Comparison of ENCODE assay signal across 9 mouse cellular contexts in the genomic region with DNA sequence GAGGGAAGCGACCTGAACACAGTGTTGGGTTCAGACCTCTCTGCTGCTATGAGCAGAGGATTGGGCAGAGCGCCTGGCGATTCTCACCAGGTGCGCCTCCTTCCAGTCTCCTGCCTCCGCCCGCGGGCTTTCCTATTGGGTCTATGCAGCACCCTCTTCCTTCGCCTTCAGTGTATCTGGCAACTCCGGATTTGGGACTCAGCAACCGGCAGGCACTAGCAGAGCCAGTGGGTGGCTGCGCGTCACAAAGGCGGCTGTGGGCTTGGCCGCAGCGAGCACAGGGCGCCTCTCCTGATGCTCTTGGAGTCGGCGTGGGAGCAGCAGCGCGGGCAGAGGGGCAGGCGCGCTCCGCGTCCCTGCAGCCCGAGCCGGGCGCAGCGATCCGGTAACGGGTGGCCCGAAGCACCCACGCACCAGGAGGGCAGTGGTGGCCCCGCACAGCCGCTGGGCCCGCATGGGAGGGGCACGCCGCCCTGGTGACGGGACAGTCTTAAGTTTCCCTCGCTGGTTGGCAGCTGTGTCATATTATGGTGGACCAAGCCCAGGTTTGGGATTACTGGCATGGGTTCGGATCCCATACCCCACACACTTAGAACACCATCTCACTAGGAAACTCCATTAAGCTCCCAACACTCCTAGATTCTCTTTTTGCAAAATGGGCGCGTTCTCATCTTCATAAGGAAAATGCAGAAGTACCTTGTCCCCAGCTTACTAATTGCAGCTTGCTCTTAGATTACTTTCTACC. TPM values are rescaled to one million over a fixed set of nuclear protein-coding genes. Genes with fewer than 3 reads are reported as not detected.
DNase-seq lines count a peak whose midpoint lies in the region; ATAC-seq and TF ChIP-seq lines count a peak whose summit lies in the region.
"Had no signal": no experiment of that assay in that cellular context is flagged by ENCODE, and none has a peak within 500 bp of the region (broad histone marks: within the 10 kb centered on the region; RNA-seq: fewer than 3 reads in every experiment).

A gene (plus strand): TSS at position 294 of the 745 bp plus-strand sequence.

- peak within 1 kb of the TSS; percentile 37 for H3K4me2 ChIP-seq in neural tube, embryonic 11.5 days (ENCODE audit: low read depth)

- WGBS in neural tube, embryonic 11.5 days = 10% methylated on average over 42 of the region's 42 CpGs

- no peak for TF ChIP-seq CTCF in gastrocnemius, adult 2 months (IDR thresholded peaks at IDR 0.05)

- H3K4me3 ChIP-seq in gastrocnemius, adult 2 months = peak within 1 kb of the TSS; percentile 51
- H3K4me3 ChIP-seq in neural tube, embryonic 11.5 days (ENCODE audit: low read depth, low read length) = peak within 1 kb of the TSS; percentile 18; the same call in 1 of the 2 replicates

- H3K27me3 ChIP-seq in neural tube, embryonic 11.5 days (ENCODE audit: control insufficient read depth, insufficient read depth, low read length) = peaks cover 22% of the 10 kb centered on the region

- peak within 1 kb of the TSS; percentile 40; the same call in 1 of the 2 replicates for H3K9ac ChIP-seq in neural tube, embryonic 11.5 days (ENCODE audit: low read length)

- no peaks in the 10 kb centered on the region for H3K9me3 ChIP-seq in neural tube, embryonic 11.5 days (ENCODE audit: control insufficient read depth, low read length)

- no peak for ATAC-seq in neural tube, embryonic 11.5 days (ENCODE audit: insufficient read depth, low FRiP score, low TSS enrichment)
- ATAC-seq in inflammation-experienced regulatory T-cells, adult 6 months = no peak

- DNase-seq in gastrocnemius, adult 2 months = no peak
- DNase-seq in gastrocnemius, postnatal 4 days (ENCODE audit: low spot score in 2 of 2) = no peak
- peak; percentile 12 for DNase-seq in neural tube, embryonic 11.5 days (ENCODE audit: low spot score)
- DNase-seq in neural tube, embryonic 10.5 days (ENCODE audit: extremely low spot score, low spot score) = no peak
- DNase-seq in left cerebral cortex, postnatal 14 days (ENCODE audit: low spot score in 2 of 2) = peak; percentile 46 to 51
- DNase-seq in right cerebral cortex, postnatal 10 days (ENCODE audit: low spot score in 2 of 2) = peak; percentile 40 to 43
- DNase-seq in ovary, adult 18-20 months (ENCODE audit: low spot score) = no peak

- no peaks in the 10 kb centered on the region for H3K36me3 ChIP-seq in neural tube, embryonic 11.5 days (ENCODE audit: control insufficient read depth, insufficient read depth, low read length)

- intact Hi-C loops in gastrocnemius, adult 2 months (cut with DNase I) = no loop called here
- intact Hi-C loops in left cerebral cortex, postnatal 14 days (cut with DNase I) = no loop called here

- H3K27ac ChIP-seq in gastrocnemius, adult 2 months = no peak within 1 kb of the TSS
- no peak within 1 kb of the TSS for H3K27ac ChIP-seq in neural tube, embryonic 11.5 days (ENCODE audit: low read depth, low read length)

- H3K4me1 ChIP-seq in neural tube, embryonic 11.5 days (ENCODE audit: control insufficient read depth, insufficient read depth, low read length) = 0 out of 2 replicates have a peak, but pooled peaks cover 3% of the 10 kb centered on the region

RNA-seq across cellular contexts. Expression of the gene that starts here (rescaled TPM):
- not detected for total RNA-seq in gastrocnemius, adult 2 months (2021)
- total RNA-seq in gastrocnemius, postnatal 4 days (2021) = not detected
- not detected in 2 replicates for polyA plus RNA-seq in neural tube, embryonic 11.5 days (2014; fragmentation: Nextera tagmentation; extraction: Ambion mirVana)
- total RNA-seq in left cerebral cortex, postnatal 14 days (2021) = not detected
- not detected for polyA plus RNA-seq in inflammation-experienced regulatory T-cells, adult 6 months (2017; shearing (Covaris generic))
- polyA plus RNA-seq: C2C12 had no signal

Comparison
In these comparisons a context has a peak if more than half of its experiments do, and no peak if none do; other contexts are left out.
1. Peak in DNase-seq, H3K4me3 ChIP-seq, H3K9ac ChIP-seq and H3K4me2 ChIP-seq in neural tube, embryonic 11.5 days; RNA of the gene not detected or under 1 TPM.
2. Peak in DNase-seq in left cerebral cortex, postnatal 14 days; RNA of the gene not detected or under 1 TPM.
3. DNase-seq: peak in right cerebral cortex, postnatal 10 days (2 of 2); none in gastrocnemius, adult 2 months (single experiment), gastrocnemius, postnatal 4 days (0 of 2), neural tube, embryonic 10.5 days (single experiment) and ovary, adult 18-20 months (single experiment).